Mouse (Mus musculus) embryonic facial prominence, embryonic 14.5 days (tissue): ENCODE measurements around the gene Usp53. TPM values are rescaled to one million over a fixed set of nuclear protein-coding genes. Genes with fewer than 3 reads are reported as not detected.
A peak's percentile ranks its signal among the peaks of the same experiment; 100 is the strongest.

Experiments used
- ATAC-seq: fragments of 200-750 bp; cut with Nextera tagmentation; 2 replicates; pipeline ENCODE4 v1.8.0; 2017; ENCODE audit warnings: low read depth, moderate number of reproducible peaks, moderate TSS enrichment
- DNase-seq: peaks from one replicate; pipeline ENCODE4 v3.0.0-alpha.2; 2015; ENCODE audit warnings: low spot score
- H3K27ac ChIP-seq: fragments of 300-500 bp; sonication (generic); replicated peaks from 2 replicates; pipeline ENCODE4 v1.5.1; 2014; ENCODE audit warnings: low read depth, mild to moderate bottlenecking, low read length, moderate library complexity
- H3K27me3 ChIP-seq: fragments of 300-500 bp; sonication (generic); replicated peaks from 2 replicates; pipeline ENCODE4 v1.6.1; 2014; ENCODE audit warnings: low read length; ENCODE audit not compliant: control insufficient read depth, insufficient read depth
- H3K36me3 ChIP-seq: fragments of 300-500 bp; sonication (generic); 2 replicates; pipeline ENCODE4 v1.6.1; 2014; ENCODE audit warnings: low read length, mixed read lengths; ENCODE audit not compliant: control insufficient read depth, insufficient read depth
- H3K4me1 ChIP-seq: fragments of 300-500 bp; sonication (generic); 2 replicates; pipeline ENCODE4 v1.6.1; 2014; ENCODE audit warnings: antibody characterized with exemption, low read length; ENCODE audit not compliant: control insufficient read depth, insufficient read depth
- H3K4me2 ChIP-seq: fragments of 300-500 bp; sonication (generic); 2 replicates; pipeline ENCODE4 v1.6.1; 2014; ENCODE audit warnings: low read depth, mild to moderate bottlenecking, low read length, moderate library complexity, mixed read lengths
- H3K4me3 ChIP-seq: fragments of 300-500 bp; sonication (generic); 2 replicates; pipeline ENCODE4 v1.5.1; 2014; ENCODE audit warnings: low read depth, mild to moderate bottlenecking, low read length
- H3K9ac ChIP-seq: fragments of 300-500 bp; sonication (generic); 2 replicates; pipeline ENCODE4 v1.6.1; 2014; ENCODE audit warnings: low read depth, mild to moderate bottlenecking, low read length, moderate library complexity, mixed read lengths
- H3K9me3 ChIP-seq: fragments of 300-500 bp; sonication (generic); 2 replicates; pipeline ENCODE4 v1.6.1; 2016; ENCODE audit warnings: low read length; ENCODE audit not compliant: control insufficient read depth
- WGBS: fragments of 180-500 bp; shearing (Covaris S2); extraction: QIAGEN DNeasy Blood & Tissue Kit; methylation state at CpG from one replicate; pipeline ENCODE4 v1.1.7; 2014; 5-methylcytosine and 5-hydroxymethylcytosine counted together
- polyA plus RNA-seq: library from polyadenylated mRNA; unstranded; fragments of >200 nt; fragmentation: Nextera tagmentation; extraction: Ambion mirVana; gene quantifications from 2 replicates; pipeline ENCODE4 v1.2.1, GENCODE M21; 2014

Usp53 gene
- polyA plus RNA-seq, 1 experiment from 2014 or later: 8.1 TPM

DNA sequence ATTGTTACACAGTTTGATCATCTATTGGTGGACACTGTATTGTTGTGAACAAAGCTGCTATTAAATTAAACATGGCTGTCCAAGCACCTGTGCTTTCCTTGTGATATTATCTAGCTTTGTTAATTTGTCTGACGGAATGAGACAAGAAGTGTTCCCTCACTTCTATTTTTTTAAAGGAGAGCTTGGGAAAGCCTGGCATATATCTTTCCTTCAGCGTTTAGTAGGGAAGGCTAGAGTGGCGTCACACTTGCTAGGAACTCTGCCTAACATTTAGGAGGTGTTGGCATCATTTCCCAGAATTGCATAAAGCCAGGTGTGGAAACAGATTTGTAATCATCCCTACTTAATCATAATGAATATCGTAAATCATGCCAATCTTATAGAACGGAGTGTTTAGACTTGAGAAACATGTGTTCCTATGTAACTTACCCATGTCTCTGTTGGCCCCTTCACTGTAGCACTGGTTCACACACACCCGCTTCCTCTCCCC lies 68.1 kb downstream of the Usp53 start:
- ATAC-seq (no peak), DNase-seq (no peak)
- H3K4me1 ChIP-seq: no peaks in the 10 kb centered on the region

GRCm38 (mm10) chr3:122915493-122915892 lies 68.8 kb downstream of the Usp53 start:
- Histone ChIP-seq H3K36me3 (no peaks in the 10 kb centered on the region), H3K9ac (no peak overlapping the region), H3K4me1 (no peaks in the 10 kb centered on the region), H3K27ac (no peak overlapping the region), H3K4me3 (no peak overlapping the region), H3K4me2 (no peak overlapping the region), H3K27me3 (no peaks in the 10 kb centered on the region), H3K9me3 (no peaks in the 10 kb centered on the region)
- DNase-seq: no peak
- ATAC-seq: no peak
- WGBS: 87% methylated on average over 5 of the region's 5 CpGs

More for the DNA sequence above, 68.1 kb downstream of the Usp53 start:
- H3K9ac ChIP-seq: no peak overlapping the region
- no peak overlapping the region for H3K4me2 ChIP-seq
- no peak overlapping the region for H3K27ac ChIP-seq
- H3K4me3 ChIP-seq: no peak overlapping the region
- no peaks in the 10 kb centered on the region for H3K27me3 ChIP-seq
- WGBS: 84% methylated on average over 6 of the region's 6 CpGs
- no peaks in the 10 kb centered on the region for H3K9me3 ChIP-seq
- no peaks in the 10 kb centered on the region for H3K36me3 ChIP-seq

DNA sequence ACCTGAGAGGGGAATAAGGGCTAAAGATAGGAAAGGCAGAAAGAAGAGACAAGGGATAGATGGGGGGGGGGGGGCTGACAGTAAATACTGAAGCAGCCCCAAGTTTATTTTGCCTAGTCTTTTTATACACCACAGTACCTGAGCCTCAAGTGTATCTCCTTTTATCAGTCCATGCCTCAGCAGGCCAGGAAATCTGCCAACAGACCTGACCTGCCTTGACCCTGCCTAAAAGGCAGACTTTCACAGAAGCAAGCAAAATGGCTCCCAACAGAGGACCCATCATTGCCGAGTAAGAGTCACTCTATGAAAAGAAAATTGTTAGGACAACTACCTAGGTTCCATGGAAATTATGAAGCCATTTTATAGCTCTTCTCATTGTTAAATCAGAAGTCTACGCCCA lies 76.5 kb downstream of the Usp53 start:
- no peaks in the 10 kb centered on the region for H3K9me3 ChIP-seq
- H3K27ac ChIP-seq: no peak overlapping the region
- no peak for ATAC-seq
- no peak overlapping the region for H3K9ac ChIP-seq
- DNase-seq: no peak
- no peaks in the 10 kb centered on the region for H3K27me3 ChIP-seq
- H3K4me2 ChIP-seq: no peak overlapping the region
- no peak overlapping the region for H3K4me3 ChIP-seq
- WGBS: 86% methylated on average over 2 of the region's 2 CpGs
- H3K36me3 ChIP-seq: no peaks in the 10 kb centered on the region
- H3K4me1 ChIP-seq: no peaks in the 10 kb centered on the region

DNA sequence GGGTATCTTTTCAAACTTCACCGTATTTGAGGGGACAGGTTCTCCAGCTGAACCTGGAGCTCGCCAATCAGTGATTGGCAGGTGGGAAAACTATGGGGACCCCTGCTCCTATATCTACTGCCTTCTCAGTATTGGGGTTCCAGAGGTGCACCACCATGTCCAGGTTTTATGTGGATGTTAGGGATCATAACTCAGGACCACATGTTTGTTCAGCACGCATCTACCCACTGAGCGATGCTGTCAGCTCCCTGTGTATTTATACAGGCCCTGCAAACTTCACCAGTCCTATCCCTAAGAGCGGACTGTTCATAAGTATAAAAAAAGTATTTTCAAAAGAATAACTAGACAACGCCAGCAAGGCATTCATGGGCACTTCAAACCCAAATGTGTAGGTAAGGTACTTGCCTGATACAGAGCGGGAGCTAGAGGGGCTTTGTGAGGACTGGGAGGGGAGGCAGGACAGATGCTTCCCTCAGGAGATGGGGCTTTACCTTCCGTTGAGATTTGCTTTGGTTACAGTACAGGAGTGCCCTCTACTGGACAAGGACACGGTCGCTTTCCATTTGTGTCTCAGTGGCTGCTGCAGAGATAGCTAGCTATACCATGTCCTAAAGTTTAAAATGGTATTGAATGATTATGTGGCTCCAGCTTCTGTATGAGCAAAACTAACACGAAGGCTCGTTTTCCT lies 80.4 kb downstream of the Usp53 start:
- Histone ChIP-seq H3K9me3 (no peaks in the 10 kb centered on the region), H3K27me3 (no peaks in the 10 kb centered on the region), H3K9ac (no peak overlapping the region), H3K36me3 (no peaks in the 10 kb centered on the region), H3K27ac (no peak overlapping the region), H3K4me3 (no peak overlapping the region), H3K4me1 (no peaks in the 10 kb centered on the region), H3K4me2 (no peak overlapping the region)
- peak; percentile 82 for DNase-seq
- 39% methylated on average over 12 of the region's 12 CpGs for WGBS
- ATAC-seq: 0 out of 2 replicates have a peak, but pooled peaks have one; percentile 70

- Histone ChIP-seq H3K27me3 (no peaks in the 10 kb centered on the region), H3K27ac (no peak overlapping the region), H3K9ac (no peak overlapping the region), H3K36me3 (no peaks in the 10 kb centered on the region), H3K4me2 (no peak overlapping the region), H3K4me3 (no peak overlapping the region), H3K9me3 (no peaks in the 10 kb centered on the region), H3K4me1 (no peaks in the 10 kb centered on the region)
- no peak for ATAC-seq
- 53% methylated on average over 6 of the region's 6 CpGs for WGBS
- no peak for DNase-seq
Measured at GRCm38 (mm10) chr3:122898254-122898653, 86.1 kb downstream of the Usp53 start.

GRCm38 (mm10) chr3:122895189-122895731 lies 89.0 kb downstream of the Usp53 start:
- no peaks in the 10 kb centered on the region for H3K36me3 ChIP-seq
- H3K9ac ChIP-seq: no peak overlapping the region
- 85% methylated on average over 11 of the region's 11 CpGs for WGBS
- no peaks in the 10 kb centered on the region for H3K27me3 ChIP-seq
- ATAC-seq (no peak), DNase-seq (no peak)
- no peak overlapping the region for H3K4me3 ChIP-seq
- H3K4me2 ChIP-seq: no peak overlapping the region
- H3K4me1 ChIP-seq: no peaks in the 10 kb centered on the region
- no peaks in the 10 kb centered on the region for H3K9me3 ChIP-seq
- no peak overlapping the region for H3K27ac ChIP-seq

DNA sequence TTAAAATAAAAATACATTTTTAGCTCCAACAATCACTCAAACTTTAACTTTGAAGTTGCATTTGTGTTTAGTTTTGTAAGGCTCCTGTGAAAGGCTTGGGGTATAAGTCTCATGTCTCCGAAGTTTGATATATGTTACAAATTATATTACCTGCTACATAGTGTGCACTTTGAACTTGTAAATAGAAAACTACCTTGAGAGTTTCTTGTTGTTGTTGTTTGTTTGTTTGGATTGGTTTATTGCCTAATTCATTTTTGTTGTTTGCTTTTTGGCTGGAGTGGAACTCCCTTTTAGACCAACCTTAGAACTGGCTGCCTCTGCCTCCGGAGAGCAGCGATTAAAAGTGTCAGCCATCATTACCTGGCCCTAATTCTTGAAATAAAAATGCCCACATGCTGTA lies 89.5 kb downstream of the Usp53 start, which contains the start of gene Fabp2:
Gene Fabp2, plus strand, starts transcription at position 301 of the 400 bp plus-strand sequence.
- H3K36me3 ChIP-seq: no peaks in the 10 kb centered on the region
- H3K27me3 ChIP-seq: no peaks in the 10 kb centered on the region
- 88% methylated on average over 3 of the region's 3 CpGs for WGBS
- H3K4me3 ChIP-seq: no peak within 1 kb of the TSS
- no peak within 1 kb of the TSS for H3K27ac ChIP-seq
- no peak within 1 kb of the TSS for H3K9ac ChIP-seq
- H3K4me2 ChIP-seq: no peak within 1 kb of the TSS
- no peak for ATAC-seq
- no peaks in the 10 kb centered on the region for H3K4me1 ChIP-seq
- no peaks in the 10 kb centered on the region for H3K9me3 ChIP-seq
- DNase-seq: no peak

DNA sequence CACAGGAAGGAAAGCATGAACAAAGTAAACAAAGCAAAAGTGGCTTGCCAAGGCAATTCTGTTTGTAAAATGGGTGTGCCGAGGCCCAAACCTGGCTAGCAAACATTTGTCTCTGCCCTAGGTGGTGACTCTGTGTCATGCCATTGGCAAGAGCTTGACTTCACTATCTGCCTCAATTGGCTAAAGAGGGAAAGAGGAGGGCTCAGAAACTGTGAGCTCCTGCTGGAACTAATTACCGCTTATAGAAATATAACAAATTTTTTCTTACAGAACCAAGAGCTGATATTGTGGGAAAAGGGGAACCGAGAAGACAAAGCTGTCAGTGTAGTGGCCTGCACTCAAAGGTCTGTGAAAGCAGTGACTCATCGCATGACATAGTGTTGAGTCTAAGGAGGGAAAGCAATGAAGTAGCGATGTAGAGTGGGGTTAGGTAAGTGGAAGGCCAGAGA lies 95.9 kb downstream of the Usp53 start:
- Histone ChIP-seq H3K4me3 (no peak overlapping the region), H3K9ac (no peak overlapping the region), H3K27ac (no peak overlapping the region), H3K36me3 (no peaks in the 10 kb centered on the region), H3K4me2 (no peak overlapping the region), H3K4me1 (no peaks in the 10 kb centered on the region), H3K9me3 (no peaks in the 10 kb centered on the region), H3K27me3 (no peaks in the 10 kb centered on the region)
- ATAC-seq (no peak), DNase-seq (peak; percentile 13)
- WGBS: 65% methylated on average over 5 of the region's 5 CpGs
